Mouse (Mus musculus): ENCODE measurements around the gene Coq2. TPM values are rescaled to one million over a fixed set of nuclear protein-coding genes. Genes with fewer than 3 reads are reported as not detected.

Gene Coq2
- polyA plus RNA-seq (2015; fragmentation: Nextera tagmentation; extraction: Ambion mirVana), result 22.8 and 24.3 TPM in 2 replicates

DNA sequence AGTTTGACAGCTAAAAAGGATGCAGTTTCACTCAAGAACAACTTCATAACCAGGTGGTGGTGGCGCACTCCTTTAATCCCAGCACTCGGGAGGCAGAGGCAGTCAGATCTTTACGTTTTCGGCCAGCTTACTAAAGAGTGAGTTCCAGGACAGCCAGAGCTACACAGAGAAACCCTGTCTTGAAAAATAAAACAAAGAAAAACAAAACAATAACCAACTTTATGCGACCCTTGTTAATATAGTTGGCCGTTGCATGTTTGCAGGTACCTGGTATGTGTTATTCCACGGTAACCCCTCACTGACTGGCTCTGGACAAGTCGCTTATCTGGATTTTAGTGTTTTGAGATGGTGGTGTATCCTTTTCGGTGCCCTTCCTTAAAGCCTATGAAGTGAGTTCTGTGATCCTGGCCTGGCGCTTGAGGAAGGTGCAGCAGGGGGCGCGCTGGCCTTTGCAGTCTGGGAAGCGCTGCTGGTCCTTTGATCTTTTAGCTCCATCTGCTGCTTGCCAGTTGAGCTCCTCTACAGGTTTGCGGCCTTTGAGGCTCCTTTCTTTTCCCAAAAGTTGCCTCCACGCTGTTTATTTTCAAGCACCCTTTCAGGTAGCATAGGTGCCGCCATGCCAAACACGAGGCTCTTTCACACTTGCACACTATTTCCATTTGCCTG is at the start of gene Coq2:
Coq2 (minus strand) TSS at position 430 of the 666 bp plus-strand sequence.
- ATAC-seq (ENCODE audit: insufficient read depth), result peak; percentile 37; the same call in 1 of the 2 replicates
- Histone ChIP-seq H3K4me3 (replicated peaks) (peak within 1 kb of the TSS; percentile 82), H3K36me3 (replicated peaks) (0 out of 2 replicates have a peak, but pooled peaks cover 5% of the 10 kb centered on the region), H3K9me3 (replicated peaks) (no peaks in the 10 kb centered on the region), H3K4me1 (replicated peaks) (peaks cover 33% of the 10 kb centered on the region), H3K27me3 (no peaks in the 10 kb centered on the region), H3K9ac (peak within 1 kb of the TSS; percentile 77), H3K27ac (replicated peaks) (peak within 1 kb of the TSS; percentile 80), H3K4me2 (peak within 1 kb of the TSS; percentile 90)
- 6% methylated on average over 17 of the region's 17 CpGs for WGBS (ENCODE audit: insufficient replicate concordance)

DNA sequence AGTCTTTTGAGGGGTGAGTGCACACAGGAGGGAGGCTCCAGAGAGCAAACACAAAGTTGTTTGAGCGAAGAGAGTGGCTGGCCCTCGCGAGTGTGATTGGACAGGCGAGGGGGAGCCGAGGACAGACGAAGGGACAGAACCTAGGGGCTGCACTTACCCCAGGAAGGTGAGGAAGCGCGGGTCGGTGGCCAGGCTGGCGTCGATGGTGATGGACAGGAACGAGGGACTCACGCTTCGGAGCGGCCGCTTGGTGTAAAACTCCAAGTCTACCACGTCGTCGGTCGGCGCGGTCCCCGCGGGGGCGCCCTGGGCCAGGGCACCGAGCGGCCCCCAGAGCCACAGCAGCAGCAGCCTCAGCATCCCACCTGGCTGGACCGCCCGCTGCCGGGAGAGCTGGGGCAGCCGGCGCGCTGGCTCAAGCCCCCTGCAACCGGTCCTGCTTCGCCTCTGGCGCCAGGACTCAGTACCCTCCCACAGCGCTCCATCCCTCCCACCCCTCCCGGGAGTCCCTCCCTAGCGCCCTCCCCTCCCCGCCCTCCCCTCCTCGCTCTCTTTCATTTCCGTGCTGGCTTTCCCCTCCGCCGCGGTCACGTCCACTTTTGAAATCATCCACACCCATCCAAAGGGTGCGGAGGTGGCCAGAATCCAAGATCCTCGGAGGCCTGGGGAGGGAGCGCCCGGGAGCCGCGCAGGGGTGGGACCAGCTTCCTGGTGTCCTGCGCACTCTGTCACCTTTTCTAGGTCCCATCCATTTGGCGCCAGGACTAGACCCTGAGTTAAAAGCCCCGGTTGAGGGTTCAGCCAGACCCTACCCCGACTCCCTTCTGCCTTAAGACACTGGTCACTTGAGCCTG is 44.5 kb upstream of the Coq2 start, which contains the start of gene Hpse:
Hpse (minus strand) TSS at position 482 of the 854 bp plus-strand sequence.
- Histone ChIP-seq H3K4me2 (peak within 1 kb of the TSS; percentile 74), H3K4me1 (replicated peaks) (peaks cover 2% of the 10 kb centered on the region; the same call in 1 of the 2 replicates), H3K4me3 (replicated peaks) (peak within 1 kb of the TSS; percentile 52), H3K36me3 (replicated peaks) (no peaks in the 10 kb centered on the region), H3K9me3 (replicated peaks) (no peaks in the 10 kb centered on the region), H3K27me3 (peaks cover 34% of the 10 kb centered on the region), H3K27ac (replicated peaks) (no peak within 1 kb of the TSS), H3K9ac (no peak within 1 kb of the TSS)
- peak; percentile 61 for ATAC-seq (ENCODE audit: insufficient read depth)
- WGBS (ENCODE audit: insufficient replicate concordance), result under 1% methylated on average over 56 of the region's 56 CpGs

DNA sequence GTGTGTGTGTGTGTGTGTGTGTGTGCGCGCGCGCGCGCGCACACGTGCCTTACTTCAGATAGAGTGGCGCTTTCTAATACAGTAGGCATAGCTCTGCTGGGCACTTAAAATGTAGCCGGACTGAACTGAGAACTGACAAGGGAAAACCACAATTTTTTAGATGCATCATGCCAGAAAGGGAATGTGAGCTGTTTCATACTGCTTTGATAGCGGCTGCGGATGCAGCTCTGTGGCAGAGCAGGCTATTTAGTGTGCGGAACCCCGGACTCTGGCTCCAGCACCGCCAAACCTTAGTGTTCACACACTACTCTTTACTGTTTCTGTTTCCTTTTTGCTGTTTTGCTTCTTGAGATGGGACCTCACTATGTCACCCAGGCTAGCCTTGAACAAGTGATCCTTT is 41.8 kb upstream of the Coq2 start:
- WGBS (ENCODE audit: insufficient replicate concordance), result 85% methylated on average over 15 of the region's 15 CpGs
- Histone ChIP-seq H3K4me2 (no peak overlapping the region), H3K4me1 (replicated peaks) (peaks cover 2% of the 10 kb centered on the region; the same call in 1 of the 2 replicates), H3K27me3 (peaks cover 34% of the 10 kb centered on the region), H3K4me3 (replicated peaks) (no peak overlapping the region), H3K9ac (no peak overlapping the region), H3K27ac (replicated peaks) (no peak overlapping the region), H3K9me3 (replicated peaks) (no peaks in the 10 kb centered on the region), H3K36me3 (replicated peaks) (no peaks in the 10 kb centered on the region)
- no peak for ATAC-seq (ENCODE audit: insufficient read depth)

DNA sequence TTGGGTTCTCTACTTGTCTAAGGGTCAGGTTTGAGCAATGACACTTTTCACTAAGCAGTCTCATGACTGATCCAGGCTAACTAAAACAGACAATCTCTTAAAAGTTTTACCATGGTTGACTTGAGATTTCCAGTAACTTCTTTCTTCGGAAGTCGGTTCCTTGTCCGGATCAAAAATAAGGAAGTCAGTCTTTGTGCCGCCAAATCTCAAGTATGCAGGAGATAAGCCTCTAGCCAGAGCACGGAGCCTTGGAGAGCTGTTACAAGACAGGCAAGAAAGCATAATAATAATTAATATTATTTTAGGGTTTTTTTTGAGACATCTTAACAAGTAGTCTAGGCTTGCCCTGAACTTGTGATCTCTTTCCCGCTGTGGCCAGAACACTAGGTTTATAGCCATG is 36.3 kb upstream of the Coq2 start:
- Histone ChIP-seq H3K36me3 (replicated peaks) (no peaks in the 10 kb centered on the region), H3K4me2 (no peak overlapping the region), H3K9me3 (replicated peaks) (no peaks in the 10 kb centered on the region), H3K4me1 (replicated peaks) (no peaks in the 10 kb centered on the region), H3K9ac (no peak overlapping the region), H3K4me3 (replicated peaks) (no peak overlapping the region), H3K27ac (replicated peaks) (no peak overlapping the region), H3K27me3 (no peaks in the 10 kb centered on the region)
- 33% methylated on average over 6 of the region's 6 CpGs for WGBS (ENCODE audit: insufficient replicate concordance)
- no peak for ATAC-seq (ENCODE audit: insufficient read depth)

DNA sequence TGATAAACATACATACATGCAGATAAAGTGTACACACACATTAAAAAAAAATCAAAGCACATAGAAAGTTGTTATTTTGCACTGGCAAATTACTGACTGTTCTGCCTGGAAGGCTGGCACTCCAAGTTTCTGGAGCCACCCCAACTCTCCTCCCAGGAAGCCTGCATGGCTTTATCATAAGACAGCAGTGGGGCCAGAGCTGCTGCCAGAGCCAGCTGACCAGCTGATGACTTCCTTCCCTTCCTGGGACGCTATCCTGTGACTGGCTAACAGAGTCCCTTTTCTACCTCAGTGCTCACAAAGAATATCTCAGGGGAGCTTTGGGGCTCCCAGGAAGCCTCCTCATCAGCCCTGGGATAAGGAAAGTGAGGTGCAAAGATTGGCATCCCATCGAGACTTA is 35.1 kb upstream of the Coq2 start:
- no peaks in the 10 kb centered on the region for H3K4me1 ChIP-seq (replicated peaks)
- no peaks in the 10 kb centered on the region for H3K27me3 ChIP-seq
- no peak overlapping the region for H3K4me3 ChIP-seq (replicated peaks)
- H3K36me3 ChIP-seq (replicated peaks), result no peaks in the 10 kb centered on the region
- no peak for ATAC-seq (ENCODE audit: insufficient read depth)
- 8% methylated on average over 2 of the region's 2 CpGs for WGBS (ENCODE audit: insufficient replicate concordance)
- no peak overlapping the region for H3K4me2 ChIP-seq
- H3K9me3 ChIP-seq (replicated peaks), result no peaks in the 10 kb centered on the region
- H3K9ac ChIP-seq, result no peak overlapping the region
- no peak overlapping the region for H3K27ac ChIP-seq (replicated peaks)

DNA sequence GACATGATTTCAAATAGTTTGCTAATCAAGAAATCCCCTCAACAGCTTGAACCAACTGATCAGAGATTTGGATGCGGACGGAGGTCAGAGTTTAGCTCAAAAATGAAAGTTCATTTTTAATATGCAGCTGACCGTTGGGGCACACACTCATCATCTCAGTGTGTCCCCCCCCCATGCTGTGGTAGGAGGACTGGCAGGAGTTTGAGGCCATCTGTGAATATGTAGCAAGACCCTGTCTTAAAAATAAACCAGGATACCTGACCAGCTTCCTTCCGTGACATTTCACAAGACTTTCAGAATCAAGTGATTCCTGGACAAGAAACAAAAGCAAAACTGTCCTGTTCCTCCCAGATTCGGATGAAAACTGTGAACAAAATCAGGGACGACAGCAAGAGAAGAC is 34.1 kb upstream of the Coq2 start:
- Histone ChIP-seq H3K27me3 (no peaks in the 10 kb centered on the region), H3K9me3 (replicated peaks) (no peaks in the 10 kb centered on the region), H3K9ac (no peak overlapping the region), H3K36me3 (replicated peaks) (no peaks in the 10 kb centered on the region), H3K4me3 (replicated peaks) (no peak overlapping the region), H3K4me2 (no peak overlapping the region), H3K4me1 (replicated peaks) (no peaks in the 10 kb centered on the region), H3K27ac (replicated peaks) (no peak overlapping the region)
- ATAC-seq (ENCODE audit: insufficient read depth), result no peak
- 58% methylated on average over 6 of the region's 6 CpGs for WGBS (ENCODE audit: insufficient replicate concordance)

DNA sequence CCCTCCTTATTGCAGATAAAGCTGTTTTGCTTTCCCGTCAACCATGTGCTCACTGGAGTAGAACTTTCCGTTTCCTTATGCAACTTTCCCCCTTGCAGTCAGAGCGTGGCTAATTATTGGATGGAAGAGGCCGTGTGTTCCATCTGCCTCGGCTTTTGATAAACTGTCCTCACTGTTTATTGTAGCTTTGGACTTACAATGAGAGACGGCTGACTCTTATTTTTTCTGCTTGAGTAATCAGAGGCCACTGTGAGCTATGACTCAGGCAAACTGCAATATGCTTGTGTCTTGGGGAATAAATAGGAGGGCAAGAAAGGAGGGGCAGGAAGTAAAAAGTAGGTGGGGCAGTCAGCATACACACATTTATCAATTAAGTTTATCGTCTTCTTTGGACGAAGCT is 31.7 kb upstream of the Coq2 start:
- Histone ChIP-seq H3K9me3 (replicated peaks) (no peaks in the 10 kb centered on the region), H3K4me2 (no peak overlapping the region), H3K4me3 (replicated peaks) (no peak overlapping the region), H3K27me3 (no peaks in the 10 kb centered on the region), H3K9ac (no peak overlapping the region), H3K36me3 (replicated peaks) (no peaks in the 10 kb centered on the region), H3K27ac (replicated peaks) (no peak overlapping the region), H3K4me1 (replicated peaks) (no peaks in the 10 kb centered on the region)
- 61% methylated on average over 8 of the region's 8 CpGs for WGBS (ENCODE audit: insufficient replicate concordance)
- ATAC-seq (ENCODE audit: insufficient read depth), result no peak

DNA sequence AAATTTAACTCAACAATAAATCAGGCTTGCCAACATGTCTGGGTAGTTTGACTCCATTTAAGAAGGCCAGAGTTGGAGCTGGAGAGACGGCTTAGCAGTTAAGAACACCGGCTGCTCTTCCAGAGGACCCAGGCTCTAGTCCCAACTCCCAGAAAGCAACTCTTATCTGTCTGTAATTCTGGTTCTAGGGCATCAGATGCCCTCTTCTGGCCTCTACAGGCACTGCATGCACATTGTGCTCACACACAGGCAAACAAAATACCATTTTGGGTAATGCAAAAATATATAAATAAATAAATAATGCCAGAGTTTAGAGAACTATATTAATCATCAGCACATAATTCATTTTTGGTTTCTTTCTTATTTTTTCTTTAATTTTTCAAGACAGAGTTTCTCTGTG is 29.3 kb upstream of the Coq2 start:
- ATAC-seq (ENCODE audit: insufficient read depth), result no peak
- H3K9ac ChIP-seq, result no peak overlapping the region
- no peaks in the 10 kb centered on the region for H3K4me1 ChIP-seq (replicated peaks)
- no peaks in the 10 kb centered on the region for H3K27me3 ChIP-seq
- WGBS (ENCODE audit: insufficient replicate concordance), result 87% methylated on average over 2 of the region's 2 CpGs
- H3K36me3 ChIP-seq (replicated peaks), result no peaks in the 10 kb centered on the region
- H3K4me3 ChIP-seq (replicated peaks), result no peak overlapping the region
- H3K27ac ChIP-seq (replicated peaks), result no peak overlapping the region
- H3K9me3 ChIP-seq (replicated peaks), result no peaks in the 10 kb centered on the region
- no peak overlapping the region for H3K4me2 ChIP-seq

DNA sequence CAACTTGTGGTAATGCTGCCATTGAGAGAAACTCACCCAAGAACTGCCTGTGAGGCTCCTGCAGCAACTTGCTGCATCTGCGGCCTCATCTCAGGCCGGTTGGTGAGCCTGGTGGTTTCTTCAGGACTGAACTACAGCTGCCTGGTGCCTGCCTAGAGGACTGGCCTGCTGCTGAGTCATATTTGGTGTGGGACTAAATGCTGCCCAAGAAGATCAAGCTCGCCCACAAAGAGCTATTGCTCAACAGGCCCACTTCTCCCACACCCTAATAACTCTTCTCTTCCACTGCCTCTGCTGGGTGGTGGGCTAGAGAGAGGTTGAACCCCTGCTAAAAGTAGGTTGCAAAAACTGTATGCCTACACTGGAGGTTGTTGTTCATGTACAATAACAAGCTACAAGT is 27.4 kb upstream of the Coq2 start:
- ATAC-seq (ENCODE audit: insufficient read depth), result no peak
- 76% methylated on average over 3 of the region's 3 CpGs for WGBS (ENCODE audit: insufficient replicate concordance)
- Histone ChIP-seq H3K4me2 (no peak overlapping the region), H3K9me3 (replicated peaks) (no peaks in the 10 kb centered on the region), H3K27me3 (no peaks in the 10 kb centered on the region), H3K9ac (no peak overlapping the region), H3K4me3 (replicated peaks) (no peak overlapping the region), H3K4me1 (replicated peaks) (no peaks in the 10 kb centered on the region), H3K27ac (replicated peaks) (no peak overlapping the region), H3K36me3 (replicated peaks) (no peaks in the 10 kb centered on the region)

DNA sequence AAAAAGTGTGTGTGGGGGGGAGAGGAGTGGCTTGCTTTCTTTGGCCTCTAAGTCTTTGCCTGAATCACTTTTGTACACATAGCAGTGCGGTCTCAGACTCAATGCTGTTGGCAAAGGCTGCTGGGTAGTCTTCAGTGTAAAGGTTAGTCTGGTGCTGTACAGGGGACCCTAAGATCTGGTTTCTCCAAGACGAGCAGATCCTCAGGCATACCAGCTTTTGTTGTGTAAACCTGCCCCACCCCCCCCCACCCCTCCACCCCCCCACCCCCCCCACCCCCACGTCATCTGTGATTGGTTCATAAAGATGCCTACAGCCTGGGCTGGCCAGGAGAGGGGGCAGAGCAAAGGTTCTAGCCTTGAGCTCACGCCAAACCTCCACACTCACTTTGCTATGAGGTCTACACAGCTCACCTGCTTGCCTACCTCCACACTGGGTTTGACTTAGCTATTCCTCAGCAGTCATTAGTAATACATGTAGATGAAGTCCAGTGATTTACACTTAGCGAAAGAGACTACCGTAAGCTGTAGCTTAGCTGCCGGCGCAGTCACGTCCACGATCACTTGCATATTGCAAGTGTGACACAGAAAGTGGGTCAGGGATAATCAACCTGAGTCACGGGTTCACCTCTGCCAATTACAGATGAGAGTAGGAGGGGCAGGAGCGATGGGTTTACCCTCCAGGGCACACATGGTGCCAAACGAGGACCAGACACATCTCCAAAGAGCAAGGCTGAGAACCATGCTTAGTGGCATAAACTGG is 26.1 kb upstream of the Coq2 start:
- Histone ChIP-seq H3K9me3 (replicated peaks) (no peaks in the 10 kb centered on the region), H3K36me3 (replicated peaks) (no peaks in the 10 kb centered on the region)
- 71% methylated on average over 13 of the region's 13 CpGs for WGBS (ENCODE audit: insufficient replicate concordance)

DNA sequence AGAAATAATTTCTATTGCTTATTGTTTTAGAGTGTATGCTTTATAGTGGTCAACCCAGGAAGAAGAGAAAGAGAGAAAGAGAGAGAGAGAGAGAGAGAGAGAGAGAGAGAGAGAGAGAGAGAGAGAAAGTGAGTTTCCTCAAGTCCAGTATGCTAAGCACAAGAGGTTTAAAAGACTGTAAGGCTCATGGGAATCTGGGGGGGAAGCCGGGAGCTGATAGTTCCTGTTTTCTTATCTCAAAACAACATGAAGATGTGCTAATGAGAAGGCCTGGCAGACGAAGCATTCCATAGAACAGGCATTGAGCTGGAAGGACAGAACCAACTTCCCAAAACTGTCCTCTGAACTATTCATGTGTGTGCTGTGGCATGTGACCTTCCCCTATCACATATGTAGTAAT is 22.9 kb upstream of the Coq2 start:
- Histone ChIP-seq H3K27me3 (no peaks in the 10 kb centered on the region), H3K9ac (no peak overlapping the region), H3K36me3 (replicated peaks) (no peaks in the 10 kb centered on the region), H3K9me3 (replicated peaks) (no peaks in the 10 kb centered on the region), H3K27ac (replicated peaks) (no peak overlapping the region), H3K4me1 (replicated peaks) (no peaks in the 10 kb centered on the region), H3K4me2 (no peak overlapping the region), H3K4me3 (replicated peaks) (no peak overlapping the region)
- 7% methylated on average over 2 of the region's 2 CpGs for WGBS (ENCODE audit: insufficient replicate concordance)
- ATAC-seq (ENCODE audit: insufficient read depth), result no peak

More for the DNA sequence above, 26.1 kb upstream of the Coq2 start:
- no peak overlapping the region for H3K4me2 ChIP-seq
- no peak overlapping the region for H3K4me3 ChIP-seq (replicated peaks)
- no peak for ATAC-seq (ENCODE audit: insufficient read depth)
- no peak overlapping the region for H3K27ac ChIP-seq (replicated peaks)
- no peak overlapping the region for H3K9ac ChIP-seq
- H3K4me1 ChIP-seq (replicated peaks), result no peaks in the 10 kb centered on the region
- no peaks in the 10 kb centered on the region for H3K27me3 ChIP-seq
